Mouse (Mus musculus) limb, embryonic 14.5 days (tissue): ENCODE measurements around the gene Sun3. TPM values are rescaled to one million over a fixed set of nuclear protein-coding genes. Genes with fewer than 3 reads are reported as not detected.
A peak's percentile ranks its signal among the peaks of the same experiment; 100 is the strongest.

ENCODE experiments used
- ATAC-seq: fragments of 200-750 bp; cut with Nextera tagmentation; 2 replicates; pipeline ENCODE4 v1.8.0; 2017; ENCODE audit warnings: low read depth, moderate number of reproducible peaks, moderate TSS enrichment; ENCODE audit not compliant: low FRiP score
- DNase-seq: peaks from one replicate; pipeline ENCODE4 v3.0.0-alpha.2; 2015; ENCODE audit warnings: low spot score
- H3K27ac ChIP-seq: fragments of 300-500 bp; sonication (generic); replicated peaks from 2 replicates; pipeline ENCODE4 v1.5.1; 2014; ENCODE audit warnings: low read depth, mild to moderate bottlenecking, low read length, moderate library complexity, mixed read lengths
- H3K27me3 ChIP-seq: fragments of 300-500 bp; sonication (generic); 2 replicates; pipeline ENCODE4 v1.6.1; 2014; ENCODE audit warnings: low read length, mixed read lengths; ENCODE audit not compliant: control insufficient read depth, insufficient read depth
- H3K36me3 ChIP-seq: fragments of 300-500 bp; sonication (generic); 2 replicates; pipeline ENCODE4 v1.6.1; 2014; ENCODE audit warnings: mild to moderate bottlenecking, low read length, moderate library complexity, mixed read lengths; ENCODE audit not compliant: control insufficient read depth, insufficient read depth
- H3K4me1 ChIP-seq: fragments of 300-500 bp; sonication (generic); 2 replicates; pipeline ENCODE4 v1.6.1; 2014; ENCODE audit warnings: antibody characterized with exemption, low read length, mixed read lengths; ENCODE audit not compliant: control insufficient read depth, insufficient read depth
- H3K4me2 ChIP-seq: fragments of 300-500 bp; sonication (generic); replicated peaks from 2 replicates; pipeline ENCODE4 v1.6.1; 2014; ENCODE audit warnings: low read depth, mild to moderate bottlenecking, low read length, moderate library complexity; ENCODE audit not compliant: severe bottlenecking
- H3K4me3 ChIP-seq: fragments of 300-500 bp; sonication (generic); replicated peaks from 2 replicates; pipeline ENCODE4 v1.5.1; 2014; ENCODE audit warnings: low read length
- H3K9ac ChIP-seq: fragments of 300-500 bp; sonication (generic); 2 replicates; pipeline ENCODE4 v1.6.1; 2014; ENCODE audit warnings: mild to moderate bottlenecking, low read depth, low read length, moderate library complexity; ENCODE audit not compliant: severe bottlenecking
- H3K9me3 ChIP-seq: fragments of 300-500 bp; sonication (generic); 2 replicates; pipeline ENCODE4 v1.6.1; 2016; ENCODE audit warnings: low read length; ENCODE audit not compliant: control insufficient read depth
- POLR2A ChIP-seq: fragments of 200-500 bp; IDR thresholded peaks from 2 replicates; pipeline ENCODE4 v1.8.0; 2012; ENCODE audit warnings: inconsistent platforms, mild to moderate bottlenecking, moderate library complexity, borderline replicate concordance; ENCODE audit not compliant: insufficient read depth, insufficient read length; ENCODE audit errors: extremely low read depth
- WGBS: fragments of 180-500 bp; shearing (Covaris S2); extraction: QIAGEN DNeasy Blood & Tissue Kit; methylation state at CpG from one replicate; pipeline ENCODE4 v1.1.7; 2014; 5-methylcytosine and 5-hydroxymethylcytosine counted together
- polyA plus RNA-seq, 2 experiments: library from polyadenylated mRNA; depleted of rRNA in 1 of 2; stranded (reverse) in 1 of 2; unstranded in 1 of 2; fragments of >200 nt; fragmentation: Nextera tagmentation in 1 of 2; extraction: Ambion mirVana in 1 of 2; gene quantifications; 2 replicates each; pipeline versions ENCODE4 v1.2.1 to v1.2.3; 2012 to 2014

Sun3 gene
- polyA plus RNA-seq, 2 experiments, result not detected

- WGBS, result 65% methylated on average over 2 of the region's 2 CpGs
- no peak overlapping the region for H3K4me2 ChIP-seq
- H3K9ac ChIP-seq, result no peak overlapping the region
- no peak for TF ChIP-seq POLR2A
- DNase-seq, result no peak
- H3K36me3 ChIP-seq, result no peaks in the 10 kb centered on the region
- H3K9me3 ChIP-seq, result no peaks in the 10 kb centered on the region
- H3K27me3 ChIP-seq, result peaks cover 16% of the 10 kb centered on the region
- peaks cover 4% of the 10 kb centered on the region for H3K4me1 ChIP-seq
- H3K4me3 ChIP-seq, result no peak overlapping the region
- no peak overlapping the region for H3K27ac ChIP-seq
- no peak for ATAC-seq
These were observed 3.1 kb upstream of the Sun3 start for GRCm38 (mm10) chr11:9051895-9052294.

- H3K4me1 ChIP-seq, result peaks cover 4% of the 10 kb centered on the region
- no peak overlapping the region for H3K9ac ChIP-seq
- no peak overlapping the region for H3K4me2 ChIP-seq
- H3K27ac ChIP-seq, result no peak overlapping the region
- no peak for TF ChIP-seq POLR2A
- H3K27me3 ChIP-seq, result peaks cover 16% of the 10 kb centered on the region
- H3K4me3 ChIP-seq, result no peak overlapping the region
- ATAC-seq, result no peak
- DNase-seq, result no peak
- H3K36me3 ChIP-seq, result no peaks in the 10 kb centered on the region
- 74% methylated on average over 4 of the region's 4 CpGs for WGBS
- H3K9me3 ChIP-seq, result no peaks in the 10 kb centered on the region
These were observed 1.4 kb upstream of the Sun3 start for GRCm38 (mm10) chr11:9050241-9050640.

GRCm38 (mm10) chr11:9048011-9048702 lies 634 bp downstream of the Sun3 start, which contains the start of gene Gm11992:
Gene Gm11992 (plus strand): TSS chr11:9048594.
- TF ChIP-seq POLR2A, result no peak
- H3K36me3 ChIP-seq, result no peaks in the 10 kb centered on the region
- H3K27ac ChIP-seq, result no peak within 1 kb of the TSS
- H3K4me2 ChIP-seq, result peak within 1 kb of the TSS; percentile 93
- peaks cover 16% of the 10 kb centered on the region for H3K27me3 ChIP-seq
- H3K4me1 ChIP-seq, result peaks cover 4% of the 10 kb centered on the region
- DNase-seq (peak; percentile 89), ATAC-seq (peak; percentile 100)
- H3K4me3 ChIP-seq, result peak within 1 kb of the TSS; percentile 46
- 4% methylated on average over 21 of the region's 21 CpGs for WGBS
- H3K9me3 ChIP-seq, result no peaks in the 10 kb centered on the region
- H3K9ac ChIP-seq, result peak within 1 kb of the TSS; percentile 40; the same call in 1 of the 2 replicates

DNA sequence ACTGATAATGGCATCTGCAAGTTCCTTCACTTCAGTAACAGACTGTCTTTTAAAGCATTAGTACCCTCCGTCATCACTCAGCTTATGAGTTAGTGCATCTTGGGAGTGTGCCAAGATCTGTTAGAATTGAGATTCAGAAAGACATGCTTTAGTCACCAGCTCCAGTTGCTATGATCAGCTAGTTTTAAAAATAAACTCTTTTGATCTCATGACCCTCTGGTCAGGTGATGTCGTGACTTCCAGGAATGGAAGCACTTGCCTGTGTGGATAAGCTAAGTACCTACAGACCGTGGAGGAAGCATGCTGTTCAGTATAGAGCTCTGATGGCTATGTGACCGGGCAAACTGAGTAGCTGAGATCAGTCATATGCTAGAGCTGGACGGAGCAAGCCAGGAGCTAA lies 1.7 kb downstream of the Sun3 start:
- TF ChIP-seq POLR2A, result no peak
- Histone ChIP-seq H3K36me3 (no peaks in the 10 kb centered on the region), H3K9ac (no peak overlapping the region), H3K27me3 (peaks cover 16% of the 10 kb centered on the region), H3K4me3 (no peak overlapping the region), H3K9me3 (no peaks in the 10 kb centered on the region), H3K4me2 (no peak overlapping the region), H3K27ac (no peak overlapping the region), H3K4me1 (peaks cover 4% of the 10 kb centered on the region)
- DNase-seq, result no peak
- ATAC-seq, result no peak
- WGBS, result 82% methylated on average over 5 of the region's 5 CpGs

DNA sequence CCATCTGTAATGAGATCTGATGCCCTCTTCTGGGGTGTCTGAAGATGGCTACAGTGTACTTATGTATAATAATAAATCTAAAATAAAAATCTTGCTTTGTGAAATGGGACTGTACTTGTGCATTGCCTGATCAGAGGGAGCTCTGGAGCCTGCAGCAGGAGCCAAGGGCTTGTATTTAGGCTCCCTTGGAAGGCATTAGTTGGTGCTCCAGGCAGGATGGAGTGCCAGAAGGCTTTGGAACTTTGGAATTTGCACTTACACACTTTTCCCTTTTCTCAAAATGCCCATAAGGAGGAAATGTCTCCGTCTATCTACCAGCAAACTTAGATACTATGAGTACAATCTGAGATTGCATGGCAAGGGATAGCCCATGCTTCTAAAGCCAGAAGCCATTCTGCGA lies 2.2 kb downstream of the Sun3 start:
- no peak overlapping the region for H3K4me3 ChIP-seq
- 86% methylated on average over 2 of the region's 2 CpGs for WGBS

More for the DNA sequence above, 2.2 kb downstream of the Sun3 start:
- TF ChIP-seq POLR2A, result no peak
- ATAC-seq (no peak), DNase-seq (no peak)
- Histone ChIP-seq H3K9me3 (no peaks in the 10 kb centered on the region), H3K4me2 (no peak overlapping the region), H3K4me1 (peaks cover 4% of the 10 kb centered on the region), H3K9ac (no peak overlapping the region), H3K27me3 (peaks cover 16% of the 10 kb centered on the region), H3K36me3 (no peaks in the 10 kb centered on the region), H3K27ac (no peak overlapping the region)
